Mouse (Mus musculus): ENCODE data around the gene Olfr1252. TPM values are rescaled to one million over a fixed set of nuclear protein-coding genes. Genes with fewer than 3 reads are reported as not detected.

Gene Olfr1252
- polyA plus RNA-seq (2014; fragmentation: Nextera tagmentation; extraction: Ambion mirVana), result not detected in 2 replicates

- no peak within 1 kb of the TSS for H3K9ac ChIP-seq (ENCODE audit: low read depth, low read length)
- H3K9me3 ChIP-seq (replicated peaks; ENCODE audit: control insufficient read depth, low read length), result no peaks in the 10 kb centered on the region
- H3K36me3 ChIP-seq (ENCODE audit: control insufficient read depth, insufficient read depth, low read length), result no peaks in the 10 kb centered on the region
- whole genome bisulfite sequencing (ENCODE audit: insufficient replicate concordance), result 47% methylated on average over 1 of the region's 1 CpGs
- H3K27me3 ChIP-seq (ENCODE audit: control insufficient read depth, insufficient read depth, low read length), result no peaks in the 10 kb centered on the region
- no peak within 1 kb of the TSS for H3K27ac ChIP-seq (ENCODE audit: low read depth, low read length)
- H3K4me3 ChIP-seq (ENCODE audit: low read depth, low read length), result no peak within 1 kb of the TSS
- H3K4me2 ChIP-seq, result no peak within 1 kb of the TSS
- ATAC-seq (replicated peaks; ENCODE audit: insufficient number of reproducible peaks, low FRiP score, low TSS enrichment), result no peak
- no peaks in the 10 kb centered on the region for H3K4me1 ChIP-seq (ENCODE audit: control insufficient read depth, insufficient read depth, low read length)
Observed at GRCm38 (mm10) chr2:89724912-89725311, at the start of gene Olfr1252. TSS of gene Olfr1252 (minus strand) at chr2:89725012.

GRCm38 (mm10) chr2:89756990-89757389 is 32.2 kb upstream of the Olfr1252 start, which contains the start of gene Olfr1253:
TSS of gene Olfr1253 (minus strand) at chr2:89757090.
- H3K4me2 ChIP-seq, result no peak within 1 kb of the TSS
- WGBS (ENCODE audit: insufficient replicate concordance), result 85% methylated on average over 1 of the region's 1 CpGs
- no peak within 1 kb of the TSS for H3K4me3 ChIP-seq (ENCODE audit: low read depth, low read length)
- H3K9ac ChIP-seq (ENCODE audit: low read depth, low read length), result no peak within 1 kb of the TSS
- no peaks in the 10 kb centered on the region for H3K9me3 ChIP-seq (replicated peaks; ENCODE audit: control insufficient read depth, low read length)
- no peaks in the 10 kb centered on the region for H3K4me1 ChIP-seq (ENCODE audit: control insufficient read depth, insufficient read depth, low read length)
- no peaks in the 10 kb centered on the region for H3K27me3 ChIP-seq (ENCODE audit: control insufficient read depth, insufficient read depth, low read length)
- no peaks in the 10 kb centered on the region for H3K36me3 ChIP-seq (ENCODE audit: control insufficient read depth, insufficient read depth, low read length)
- no peak for ATAC-seq (replicated peaks; ENCODE audit: insufficient number of reproducible peaks, low FRiP score, low TSS enrichment)
- no peak within 1 kb of the TSS for H3K27ac ChIP-seq (ENCODE audit: low read depth, low read length)

- H3K36me3 ChIP-seq (ENCODE audit: control insufficient read depth, insufficient read depth, low read length), result no peaks in the 10 kb centered on the region
- H3K27ac ChIP-seq (ENCODE audit: low read depth, low read length), result no peak overlapping the region
- no peaks in the 10 kb centered on the region for H3K4me1 ChIP-seq (ENCODE audit: control insufficient read depth, insufficient read depth, low read length)
- 83% methylated on average over 6 of the region's 6 CpGs for WGBS (ENCODE audit: insufficient replicate concordance)
- H3K4me2 ChIP-seq, result no peak overlapping the region
- H3K9ac ChIP-seq (ENCODE audit: low read depth, low read length), result no peak overlapping the region
- no peaks in the 10 kb centered on the region for H3K27me3 ChIP-seq (ENCODE audit: control insufficient read depth, insufficient read depth, low read length)
- no peak overlapping the region for H3K4me3 ChIP-seq (ENCODE audit: low read depth, low read length)
- ATAC-seq (replicated peaks; ENCODE audit: insufficient number of reproducible peaks, low FRiP score, low TSS enrichment), result no peak; the same call in 1 of the 2 replicates
- H3K9me3 ChIP-seq (replicated peaks; ENCODE audit: control insufficient read depth, low read length), result no peaks in the 10 kb centered on the region
Observed at GRCm38 (mm10) chr2:89691980-89692379, 32.8 kb downstream of the Olfr1252 start.

DNA sequence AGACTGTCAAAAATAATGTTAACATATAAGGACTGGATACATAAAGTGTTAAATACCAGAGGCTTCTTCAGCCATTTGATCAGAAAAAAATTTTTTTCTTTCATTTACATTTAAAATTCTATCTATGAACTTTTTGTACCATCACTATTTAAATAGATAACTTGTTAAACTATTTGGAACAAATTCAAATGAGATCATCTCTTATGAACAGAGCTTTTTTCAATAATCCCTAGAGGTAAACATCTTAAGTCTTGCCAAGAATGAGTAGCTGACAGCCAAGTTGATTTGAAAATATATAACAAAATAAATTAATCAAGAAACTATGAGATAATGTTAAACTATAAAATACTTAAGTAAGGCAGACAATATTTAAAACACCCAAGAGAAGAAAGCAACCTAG is 53.0 kb downstream of the Olfr1252 start, which contains the start of gene Olfr1251:
Gene Olfr1251 (minus strand): TSS at position 101 of the 400 bp plus-strand sequence.
- ATAC-seq (replicated peaks; ENCODE audit: insufficient number of reproducible peaks, low FRiP score, low TSS enrichment), result no peak
- Histone ChIP-seq H3K9ac (ENCODE audit: low read depth, low read length) (no peak within 1 kb of the TSS), H3K4me1 (ENCODE audit: control insufficient read depth, insufficient read depth, low read length) (no peaks in the 10 kb centered on the region), H3K27me3 (ENCODE audit: control insufficient read depth, insufficient read depth, low read length) (no peaks in the 10 kb centered on the region), H3K4me3 (ENCODE audit: low read depth, low read length) (no peak within 1 kb of the TSS), H3K27ac (ENCODE audit: low read depth, low read length) (no peak within 1 kb of the TSS), H3K9me3 (replicated peaks; ENCODE audit: control insufficient read depth, low read length) (no peaks in the 10 kb centered on the region), H3K36me3 (ENCODE audit: control insufficient read depth, insufficient read depth, low read length) (no peaks in the 10 kb centered on the region), H3K4me2 (no peak within 1 kb of the TSS)

Other genes with a start within 250 kb of the Olfr1252 start
- not detected in 2 replicates for gene Olfr1241, start 237.9 kb downstream of the Olfr1252 start, polyA plus RNA-seq (2014; fragmentation: Nextera tagmentation; extraction: Ambion mirVana)
- not detected in 2 replicates for gene Olfr1242, start 226.7 kb downstream of the Olfr1252 start, polyA plus RNA-seq (2014; fragmentation: Nextera tagmentation; extraction: Ambion mirVana)
- gene Olfr1243, start 193.5 kb downstream of the Olfr1252 start, polyA plus RNA-seq (2014; fragmentation: Nextera tagmentation; extraction: Ambion mirVana), result not detected in 2 replicates
- gene Olfr1245, start 146.6 kb downstream of the Olfr1252 start, polyA plus RNA-seq (2014; fragmentation: Nextera tagmentation; extraction: Ambion mirVana), result not detected in 2 replicates
- gene Olfr1246, start 131.9 kb downstream of the Olfr1252 start, polyA plus RNA-seq (2014; fragmentation: Nextera tagmentation; extraction: Ambion mirVana), result not detected in 2 replicates
- not detected in 2 replicates for gene Olfr1247, start 110.9 kb downstream of the Olfr1252 start, polyA plus RNA-seq (2014; fragmentation: Nextera tagmentation; extraction: Ambion mirVana)
- gene Olfr1248, start 106.8 kb downstream of the Olfr1252 start, polyA plus RNA-seq (2014; fragmentation: Nextera tagmentation; extraction: Ambion mirVana), result not detected in 2 replicates
- gene Olfr1249, start 90.0 kb downstream of the Olfr1252 start, polyA plus RNA-seq (2014; fragmentation: Nextera tagmentation; extraction: Ambion mirVana), result not detected in 2 replicates
- gene Olfr1250, start 63.5 kb downstream of the Olfr1252 start, polyA plus RNA-seq (2014; fragmentation: Nextera tagmentation; extraction: Ambion mirVana), result not detected in 2 replicates
- gene Olfr1251, start 53.1 kb downstream of the Olfr1252 start, polyA plus RNA-seq (2014; fragmentation: Nextera tagmentation; extraction: Ambion mirVana), result not detected in 2 replicates
- not detected in 2 replicates for gene Olfr1253, start 32.1 kb upstream of the Olfr1252 start, polyA plus RNA-seq (2014; fragmentation: Nextera tagmentation; extraction: Ambion mirVana)
- not detected in 2 replicates for gene Olfr1254, start 68.6 kb upstream of the Olfr1252 start, polyA plus RNA-seq (2014; fragmentation: Nextera tagmentation; extraction: Ambion mirVana)
- gene Olfr1255, start 87.0 kb upstream of the Olfr1252 start, polyA plus RNA-seq (2014; fragmentation: Nextera tagmentation; extraction: Ambion mirVana), result not detected in 2 replicates
- gene Olfr1256, start 116.5 kb upstream of the Olfr1252 start, polyA plus RNA-seq (2014; fragmentation: Nextera tagmentation; extraction: Ambion mirVana), result not detected in 2 replicates
- not detected in 2 replicates for gene Olfr48, start 123.2 kb upstream of the Olfr1252 start, polyA plus RNA-seq (2014; fragmentation: Nextera tagmentation; extraction: Ambion mirVana)
- gene Olfr1257, start 153.4 kb upstream of the Olfr1252 start, polyA plus RNA-seq (2014; fragmentation: Nextera tagmentation; extraction: Ambion mirVana), result not detected in 2 replicates
- gene Olfr1258, start 202.3 kb upstream of the Olfr1252 start, polyA plus RNA-seq (2014; fragmentation: Nextera tagmentation; extraction: Ambion mirVana), result not detected in 2 replicates
- not detected in 2 replicates for gene Olfr1259, start 223.7 kb upstream of the Olfr1252 start, polyA plus RNA-seq (2014; fragmentation: Nextera tagmentation; extraction: Ambion mirVana)
- gene Olfr1260, start 249.3 kb upstream of the Olfr1252 start, polyA plus RNA-seq (2014; fragmentation: Nextera tagmentation; extraction: Ambion mirVana), result not detected in 2 replicates